Mouse (Mus musculus) liver, embryonic 16.5 days (tissue): ENCODE data around the gene Pmepa1. TPM values are rescaled to one million over a fixed set of nuclear protein-coding genes. Genes with fewer than 3 reads are reported as not detected.

Source experiments
- ATAC-seq: fragments of 200-750 bp; cut with Nextera tagmentation; 2 replicates; pipeline ENCODE4 v1.8.0; 2017; ENCODE audit warnings: low read depth, mild to moderate bottlenecking, moderate number of reproducible peaks, moderate library complexity
- H3K27ac ChIP-seq: fragments of 300-500 bp; sonication (generic); 2 replicates; pipeline ENCODE4 v1.5.1; 2014; ENCODE audit warnings: mild to moderate bottlenecking, low read length
- H3K27me3 ChIP-seq: fragments of 300-500 bp; sonication (generic); 2 replicates; pipeline ENCODE4 v1.6.1; 2014; ENCODE audit warnings: low read depth, low read length, mixed read lengths; ENCODE audit not compliant: control insufficient read depth, insufficient read depth
- H3K36me3 ChIP-seq: fragments of 300-500 bp; sonication (generic); 2 replicates; pipeline ENCODE4 v1.6.1; 2014; ENCODE audit warnings: mild to moderate bottlenecking; ENCODE audit not compliant: control insufficient read depth, insufficient read depth
- H3K4me1 ChIP-seq: fragments of 300-500 bp; sonication (generic); 2 replicates; pipeline ENCODE4 v1.6.1; 2014; ENCODE audit warnings: low read depth, low read length, mixed read lengths; ENCODE audit not compliant: control insufficient read depth
- H3K4me2 ChIP-seq: fragments of 300-500 bp; sonication (generic); 2 replicates; pipeline ENCODE4 v1.6.1; 2014; ENCODE audit warnings: low read depth, low read length, mixed read lengths
- H3K4me3 ChIP-seq: fragments of 300-500 bp; sonication (generic); 2 replicates; pipeline ENCODE4 v1.5.1; 2014; ENCODE audit warnings: low read depth, mild to moderate bottlenecking, low read length
- H3K9ac ChIP-seq: fragments of 300-500 bp; sonication (generic); 2 replicates; pipeline ENCODE4 v1.6.1; 2014; ENCODE audit warnings: low read depth, low read length
- H3K9me3 ChIP-seq: fragments of 300-500 bp; sonication (generic); replicated peaks from 2 replicates; pipeline ENCODE4 v1.6.1; 2016; ENCODE audit warnings: low read length; ENCODE audit not compliant: control insufficient read depth
- WGBS: fragments of 180-500 bp; shearing (Covaris S2); extraction: QIAGEN DNeasy Blood & Tissue Kit; methylation state at CpG from one replicate; pipeline ENCODE4 v1.1.7; 2014; ENCODE audit not compliant: insufficient replicate concordance; 5-methylcytosine and 5-hydroxymethylcytosine counted together
- polyA plus RNA-seq: library from polyadenylated mRNA; unstranded; fragments of >200 nt; fragmentation: Nextera tagmentation; extraction: Ambion mirVana; gene quantifications from 2 replicates; pipeline ENCODE4 v1.2.1, GENCODE M21; 2015

Gene Pmepa1
- polyA plus RNA-seq, 1 experiment from 2014 or later, result 0.14 TPM

DNA sequence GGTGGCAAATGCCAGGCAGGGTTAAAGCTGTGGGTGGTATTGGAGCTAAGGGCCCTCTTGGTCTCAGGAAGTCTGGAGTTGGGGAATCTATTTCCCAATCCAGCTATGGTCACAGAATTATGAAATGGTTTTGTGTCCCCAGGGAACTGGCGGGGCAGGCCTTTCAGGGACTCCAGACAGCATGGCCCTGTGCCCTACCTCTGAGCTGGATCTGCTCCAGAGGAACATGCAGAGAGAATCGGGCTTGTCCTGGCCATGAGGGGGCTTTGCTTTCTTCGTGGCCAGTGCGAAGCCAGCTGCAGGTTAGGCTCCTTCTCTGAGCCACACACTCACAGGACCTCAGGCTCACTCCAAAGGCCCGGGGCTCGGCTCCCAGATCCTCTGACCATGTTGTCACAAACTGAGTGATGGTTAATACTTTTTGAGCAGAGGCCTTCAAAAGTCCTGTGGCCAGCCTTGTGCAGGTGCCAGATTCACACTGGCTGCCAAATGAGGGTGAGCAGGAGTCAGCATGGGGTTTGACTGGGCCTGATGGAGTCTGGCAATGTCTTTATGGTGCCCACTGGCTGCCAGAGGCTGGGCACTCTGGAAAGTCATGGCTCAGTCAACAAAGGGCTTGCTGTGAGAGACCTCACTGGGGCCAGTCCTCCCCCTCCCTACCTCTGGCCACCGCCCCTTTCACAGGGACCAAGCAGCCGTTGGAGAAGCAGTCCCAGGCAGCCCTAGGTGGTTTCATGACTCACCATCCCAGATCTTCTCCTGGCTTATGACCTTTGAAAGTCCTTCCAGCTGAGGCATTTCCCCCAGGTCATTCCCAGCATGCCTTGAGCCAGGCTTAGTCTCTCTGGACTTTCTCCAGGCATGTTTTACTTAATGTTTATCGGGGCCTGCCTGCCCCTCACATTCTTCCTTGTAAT is 4.9 kb upstream of the Pmepa1 start:
- no peaks in the 10 kb centered on the region for H3K9me3 ChIP-seq
- 54% methylated on average over 9 of the region's 9 CpGs for WGBS
- H3K4me3 ChIP-seq, result no peak overlapping the region
- no peak overlapping the region for H3K27ac ChIP-seq
- H3K9ac ChIP-seq, result no peak overlapping the region
- no peaks in the 10 kb centered on the region for H3K36me3 ChIP-seq
- no peaks in the 10 kb centered on the region for H3K4me1 ChIP-seq
- no peak overlapping the region for H3K4me2 ChIP-seq
- H3K27me3 ChIP-seq, result peaks cover 19% of the 10 kb centered on the region
- no peak for ATAC-seq

DNA sequence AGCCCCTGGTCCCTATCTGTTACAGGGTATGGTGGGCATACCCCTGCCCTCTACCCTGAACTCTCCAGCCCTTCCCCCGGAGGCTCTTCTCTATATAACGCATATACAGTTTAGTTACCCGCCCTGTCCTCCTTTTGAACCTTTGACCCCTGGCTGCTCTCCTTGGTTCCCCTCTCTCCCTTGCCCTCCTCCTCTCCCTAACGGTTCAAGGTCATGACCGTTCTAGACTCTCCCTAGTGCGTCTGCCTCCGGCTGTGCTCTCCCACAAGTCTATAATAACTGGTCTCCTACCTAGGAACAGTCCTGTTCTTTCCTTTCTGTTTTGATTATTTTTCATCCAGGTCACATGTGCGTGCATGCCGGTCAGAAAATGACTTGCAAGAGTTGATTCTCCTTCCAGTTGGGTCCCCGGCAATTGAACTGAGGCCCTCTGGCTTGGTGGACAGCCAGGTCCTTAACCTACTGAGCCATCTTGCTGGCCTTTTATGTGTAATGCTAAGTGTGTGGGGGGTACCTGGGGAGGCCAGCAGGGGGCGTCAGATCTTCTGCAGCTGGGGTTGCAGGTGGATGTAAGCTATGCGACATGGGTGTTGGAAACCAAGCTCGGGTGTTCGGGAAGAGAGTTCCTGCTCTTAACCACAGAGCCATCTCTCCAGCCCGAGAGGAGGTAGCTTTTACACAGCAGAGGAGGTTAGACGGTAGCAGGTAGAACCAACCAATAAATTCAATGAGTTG is 2.7 kb upstream of the Pmepa1 start:
- Histone ChIP-seq H3K4me3 (no peak overlapping the region), H3K27ac (no peak overlapping the region), H3K9me3 (no peaks in the 10 kb centered on the region), H3K36me3 (no peaks in the 10 kb centered on the region), H3K9ac (no peak overlapping the region), H3K4me1 (no peaks in the 10 kb centered on the region), H3K27me3 (peaks cover 42% of the 10 kb centered on the region), H3K4me2 (no peak overlapping the region)
- 62% methylated on average over 16 of the region's 16 CpGs for WGBS
- no peak for ATAC-seq

DNA sequence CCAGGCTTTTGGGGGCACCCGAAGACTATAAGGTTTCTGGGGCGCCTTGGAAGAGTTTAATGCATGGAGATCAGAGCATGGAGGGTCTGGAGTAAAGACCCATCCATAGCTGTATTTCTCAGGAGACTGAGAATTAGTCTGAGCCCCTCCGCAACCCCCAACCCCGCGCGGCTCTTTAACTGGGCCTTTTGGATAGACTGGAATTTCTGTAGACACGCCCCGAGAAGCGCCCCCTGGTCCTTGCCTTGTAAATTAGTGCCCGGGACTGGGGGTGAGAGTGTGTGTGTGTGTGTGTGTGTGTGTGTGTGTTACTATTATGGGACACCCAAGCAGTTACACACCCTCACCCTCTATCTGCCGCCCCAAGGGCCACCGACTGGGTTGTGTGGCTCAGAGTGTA is 526 bp upstream of the Pmepa1 start:
- 15% methylated on average over 12 of the region's 12 CpGs for WGBS
- Histone ChIP-seq H3K4me1 (no peaks in the 10 kb centered on the region), H3K9me3 (no peaks in the 10 kb centered on the region), H3K4me2 (peak overlapping the region; percentile 59), H3K27me3 (peaks cover 61% of the 10 kb centered on the region), H3K9ac (no peak overlapping the region; the same call in 1 of the 2 replicates), H3K27ac (no peak overlapping the region), H3K4me3 (peak overlapping the region; percentile 56), H3K36me3 (no peaks in the 10 kb centered on the region)
- ATAC-seq, result no peak

DNA sequence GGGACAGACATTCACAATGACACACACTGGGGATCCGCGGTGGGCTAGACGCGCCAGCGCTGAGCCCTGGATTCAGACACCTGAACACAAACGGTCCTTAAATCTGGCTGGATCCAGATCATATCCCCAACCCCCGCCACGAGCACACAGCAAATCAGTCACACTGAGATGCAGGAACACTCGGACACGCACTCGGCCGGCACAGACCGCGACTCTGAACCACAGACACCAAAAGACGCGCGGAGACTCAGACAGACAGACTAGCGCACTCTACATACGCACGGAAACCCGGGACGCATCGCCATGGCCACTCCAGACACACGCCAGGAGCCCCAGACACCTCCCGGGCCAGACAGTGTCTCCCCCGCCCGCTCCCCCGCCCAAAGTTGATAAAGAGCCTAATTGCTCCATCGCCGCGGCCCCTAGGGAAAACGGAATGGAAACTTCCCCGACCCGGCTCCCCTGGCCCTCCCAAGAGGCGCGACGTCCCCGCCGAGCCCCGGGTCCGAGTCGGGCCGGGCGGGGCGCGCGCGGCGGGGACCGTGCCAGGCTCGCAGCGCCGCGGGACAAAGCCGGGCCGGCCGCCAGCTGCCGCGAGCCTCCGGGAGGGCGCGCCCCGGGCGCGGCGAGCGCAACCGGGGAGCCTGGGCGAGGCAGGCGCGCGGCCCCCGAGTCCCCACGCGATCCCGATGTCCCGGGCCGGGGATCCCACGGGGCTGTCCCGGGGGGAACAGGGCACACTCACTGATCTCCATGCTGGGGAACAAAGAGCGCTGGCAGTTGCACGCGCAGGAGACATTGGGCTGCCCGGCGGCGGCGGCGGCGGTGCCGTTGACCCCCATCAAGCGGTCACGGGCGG is 761 bp downstream of the Pmepa1 start:
- Histone ChIP-seq H3K4me3 (peak overlapping the region; percentile 56), H3K9ac (peak overlapping the region; percentile 16; the same call in 1 of the 2 replicates), H3K4me1 (no peaks in the 10 kb centered on the region), H3K9me3 (no peaks in the 10 kb centered on the region), H3K36me3 (no peaks in the 10 kb centered on the region), H3K27ac (no peak overlapping the region), H3K4me2 (peak overlapping the region; percentile 59), H3K27me3 (peaks cover 64% of the 10 kb centered on the region)
- under 1% methylated on average over 83 of the region's 93 CpGs for WGBS
- ATAC-seq, result no peak

DNA sequence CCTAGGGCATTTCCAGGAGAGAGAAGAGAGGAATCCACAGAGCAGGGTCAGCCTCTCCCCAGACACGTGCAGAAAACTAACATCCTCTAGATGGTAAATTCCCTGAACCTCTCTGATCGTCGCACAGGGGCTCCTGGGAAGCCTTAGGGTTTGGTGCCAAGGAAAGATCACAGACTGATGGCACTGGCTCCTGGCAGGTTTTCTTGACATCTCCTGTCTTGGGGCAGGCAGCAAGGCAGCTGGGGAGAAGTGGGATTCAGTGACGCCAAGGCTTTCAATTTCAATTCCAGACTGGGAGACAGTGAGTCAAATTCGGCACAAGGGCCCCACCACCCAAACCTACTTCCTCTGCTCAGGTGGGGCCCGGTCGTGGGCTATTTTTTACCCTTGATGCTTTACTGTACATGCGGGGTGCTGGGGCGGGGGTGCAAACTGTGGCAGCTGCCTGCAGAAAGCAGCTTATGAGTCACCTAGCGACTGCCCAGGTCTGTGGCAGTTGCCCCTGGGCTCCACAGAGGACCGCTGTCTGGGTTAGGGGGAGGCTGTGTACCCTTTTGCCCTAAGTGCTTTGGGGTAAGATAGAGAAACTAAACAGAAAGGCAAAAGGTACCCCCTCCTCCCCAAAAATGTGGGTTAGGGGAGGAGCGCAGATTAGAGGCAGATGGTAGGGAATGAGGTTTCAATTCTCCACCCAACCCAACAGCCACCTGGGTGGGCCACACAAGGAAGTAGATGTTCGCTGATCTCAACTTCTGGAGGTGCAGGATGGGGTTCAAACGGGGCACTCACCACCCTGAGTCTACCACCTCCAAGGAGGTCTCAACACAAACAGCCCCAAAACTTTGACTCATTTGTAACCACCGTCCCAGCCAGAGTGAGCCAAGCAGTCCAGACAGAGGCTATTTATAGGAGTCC is 1.6 kb downstream of the Pmepa1 start:
- no peak overlapping the region for H3K4me2 ChIP-seq
- peaks cover 68% of the 10 kb centered on the region for H3K27me3 ChIP-seq
- 10% methylated on average over 15 of the region's 15 CpGs for WGBS
- H3K36me3 ChIP-seq, result no peaks in the 10 kb centered on the region
- H3K4me1 ChIP-seq, result no peaks in the 10 kb centered on the region
- H3K27ac ChIP-seq, result no peak overlapping the region
- no peaks in the 10 kb centered on the region for H3K9me3 ChIP-seq
- H3K4me3 ChIP-seq, result peak overlapping the region; percentile 56; the same call in 1 of the 2 replicates
- H3K9ac ChIP-seq, result no peak overlapping the region
- no peak for ATAC-seq

DNA sequence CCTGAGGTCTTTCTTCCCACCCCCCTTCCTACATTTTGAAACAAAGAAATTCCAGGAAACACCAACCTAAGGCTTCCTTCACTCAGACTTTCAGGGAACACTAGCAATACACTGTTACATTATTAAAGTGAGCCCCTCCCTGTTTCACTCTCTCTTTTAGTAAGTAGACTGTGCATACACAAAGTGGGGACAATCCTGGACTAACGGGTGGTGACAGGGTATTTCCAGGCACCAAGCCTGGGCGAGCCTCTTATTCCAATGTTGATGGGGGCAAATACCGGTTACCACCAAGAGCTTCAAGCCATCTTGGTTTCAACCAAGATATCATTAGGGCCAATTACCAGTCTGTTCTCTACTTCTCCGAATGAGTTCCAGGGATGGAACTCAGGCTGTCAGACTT is 2.4 kb downstream of the Pmepa1 start:
- Histone ChIP-seq H3K27me3 (peaks cover 68% of the 10 kb centered on the region), H3K4me3 (no peak overlapping the region), H3K27ac (no peak overlapping the region), H3K9me3 (no peaks in the 10 kb centered on the region), H3K4me1 (no peaks in the 10 kb centered on the region), H3K9ac (no peak overlapping the region), H3K36me3 (no peaks in the 10 kb centered on the region), H3K4me2 (no peak overlapping the region)
- no peak for ATAC-seq
- 50% methylated on average over 4 of the region's 4 CpGs for WGBS

DNA sequence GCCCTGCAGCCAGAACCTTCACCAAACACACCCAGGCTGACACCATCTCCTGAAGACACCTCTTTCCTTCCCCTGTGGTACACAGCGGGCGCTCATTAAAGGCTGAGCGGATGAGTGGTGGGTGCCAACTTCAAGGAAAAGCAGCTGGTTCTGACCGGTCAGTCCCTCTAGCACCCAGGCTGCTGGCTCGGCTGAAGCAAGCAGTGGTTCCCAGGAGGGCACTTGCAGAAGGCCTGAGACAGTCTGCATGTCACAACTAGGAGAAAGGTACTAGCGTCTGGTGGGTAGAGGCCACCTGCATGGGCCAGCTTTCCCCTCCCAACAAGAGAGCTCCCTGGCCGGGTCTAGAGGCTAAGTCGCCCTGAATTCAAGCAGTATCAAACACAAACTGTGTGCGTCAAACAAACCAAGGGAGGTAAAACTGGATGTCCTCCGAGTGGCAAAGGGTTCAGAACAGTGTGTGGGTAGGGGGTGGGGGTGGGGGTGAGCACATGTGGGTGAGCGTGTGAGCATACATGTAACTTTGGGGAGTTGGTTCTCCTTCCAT is 3.9 kb downstream of the Pmepa1 start:
- ATAC-seq, result no peak
- H3K27ac ChIP-seq, result no peak overlapping the region
- no peaks in the 10 kb centered on the region for H3K36me3 ChIP-seq
- peaks cover 60% of the 10 kb centered on the region for H3K27me3 ChIP-seq
- no peak overlapping the region for H3K9ac ChIP-seq
- no peaks in the 10 kb centered on the region for H3K9me3 ChIP-seq
- H3K4me3 ChIP-seq, result no peak overlapping the region
- no peak overlapping the region for H3K4me2 ChIP-seq
- 54% methylated on average over 11 of the region's 11 CpGs for WGBS
- no peaks in the 10 kb centered on the region for H3K4me1 ChIP-seq

DNA sequence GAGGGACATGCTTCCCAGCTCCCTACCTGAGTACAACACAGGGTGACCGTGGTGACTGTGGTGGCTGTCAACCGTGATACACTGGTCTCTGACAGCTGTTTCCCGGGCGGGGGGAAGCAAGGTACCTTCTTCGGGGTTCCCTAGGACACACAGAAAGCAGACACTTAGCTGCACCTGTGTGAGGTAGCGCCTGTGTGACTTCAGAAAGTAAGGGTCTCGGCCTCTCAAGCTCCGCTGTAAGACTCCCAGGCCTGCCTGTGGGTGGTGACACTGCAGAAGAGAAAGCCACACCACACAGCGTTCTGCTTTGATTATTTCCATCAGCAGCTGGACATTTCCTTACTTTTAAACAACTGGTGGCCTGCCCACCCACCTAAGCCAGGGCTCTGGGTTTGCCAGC is 4.8 kb downstream of the Pmepa1 start:
- H3K4me2 ChIP-seq, result no peak overlapping the region
- H3K27me3 ChIP-seq, result peaks cover 51% of the 10 kb centered on the region
- no peak overlapping the region for H3K27ac ChIP-seq

More for the DNA sequence above, 4.8 kb downstream of the Pmepa1 start:
- Histone ChIP-seq H3K4me1 (no peaks in the 10 kb centered on the region), H3K36me3 (no peaks in the 10 kb centered on the region), H3K9me3 (no peaks in the 10 kb centered on the region), H3K4me3 (no peak overlapping the region), H3K9ac (no peak overlapping the region)
- no peak for ATAC-seq
- WGBS, result 61% methylated on average over 9 of the region's 9 CpGs
